Mouse (Mus musculus) brain, embryonic 14.5 days (tissue): Measurements from ENCODE around the gene Gm21983.

Source experiments
- CTCF ChIP-seq: fragments of 200-500 bp; IDR thresholded peaks from 2 replicates; pipeline ENCODE4 v1.5.1; 2012; ENCODE audit warnings: inconsistent platforms, mild to moderate bottlenecking, moderate library complexity, borderline replicate concordance; ENCODE audit not compliant: insufficient read depth, insufficient read length; ENCODE audit errors: extremely low read depth
- POLR2A ChIP-seq: fragments of 200-500 bp; IDR thresholded peaks from 2 replicates; pipeline ENCODE4 v1.6.1; 2012; ENCODE audit warnings: mild to moderate bottlenecking, inconsistent platforms, borderline replicate concordance; ENCODE audit not compliant: poor library complexity, insufficient read depth, insufficient read length, severe bottlenecking; ENCODE audit errors: extremely low read depth

GRCm38 (mm10) chr7:27132588-27132987 lies 48.3 kb downstream of the Gm21983 start:
- TF ChIP-seq POLR2A = no peak
- peak; percentile 53; the same call in 1 of the 2 replicates for TF ChIP-seq CTCF
